In genomic region chr9:44343290-44343689, GRCm38 (mm10) we compare ENCODE assay signal across 8 mouse cellular contexts. TPM values are rescaled to one million over a fixed set of nuclear protein-coding genes. Genes with fewer than 3 reads are reported as not detected.
DNase-seq lines count a peak whose midpoint lies in the region; ATAC-seq and TF ChIP-seq lines count a peak whose summit lies in the region.

No protein-coding gene starts in this region.

- peak overlapping the region; percentile 69 for H3K4me3 ChIP-seq in lung, adult 2 months (replicated peaks; ENCODE audit: extremely low read depth, low read depth, low read length)
- H3K4me3 ChIP-seq in cortical plate, adult 2 months (ENCODE audit: insufficient read depth, low read length) = peak overlapping the region; percentile 53
- H3K4me3 ChIP-seq in heart, postnatal 0 days (ENCODE audit: low read depth, low read length) = peak overlapping the region; percentile 91
- peak overlapping the region; percentile 85 for H3K4me3 ChIP-seq in liver, embryonic 16.5 days (ENCODE audit: low read depth, low read length)
- peak overlapping the region; percentile 83 for H3K4me3 ChIP-seq in stomach, postnatal 0 days (ENCODE audit: low read depth, low read length)

- no peak for DNase-seq in lung, adult 2 months
- DNase-seq in lung, postnatal 36 days = no peak
- DNase-seq in heart, postnatal 0 days (ENCODE audit: low spot score) = peak; percentile 54
- peak; percentile 63 for DNase-seq in stomach, postnatal 0 days (ENCODE audit: low spot score)
- no peak for DNase-seq in thymus, postnatal 25 days
- no peak for DNase-seq in right cerebral cortex, postnatal 10 days (ENCODE audit: low spot score in 2 of 2)

- peak overlapping the region; percentile 75 for H3K9ac ChIP-seq in heart, postnatal 0 days (replicated peaks; ENCODE audit: low read depth, low read length)
- H3K9ac ChIP-seq in liver, embryonic 16.5 days (ENCODE audit: low read depth, low read length) = peak overlapping the region; percentile 83
- peak overlapping the region; percentile 86 for H3K9ac ChIP-seq in stomach, postnatal 0 days (ENCODE audit: low read length)

- peaks cover 5% of the 10 kb centered on the region for H3K4me1 ChIP-seq in lung, adult 2 months (ENCODE audit: control insufficient read depth, insufficient read depth, low read length)
- H3K4me1 ChIP-seq in cortical plate, adult 2 months (ENCODE audit: control insufficient read depth, insufficient read depth, low read length) = no peaks in the 10 kb centered on the region
- peaks cover 9% of the 10 kb centered on the region; the same call in 1 of the 2 replicates for H3K4me1 ChIP-seq in heart, postnatal 0 days (ENCODE audit: control insufficient read depth, insufficient read depth)
- H3K4me1 ChIP-seq in liver, embryonic 16.5 days (ENCODE audit: control insufficient read depth, low read depth, low read length) = peaks cover 20% of the 10 kb centered on the region
- 0 out of 2 replicates have a peak, but pooled peaks cover 2% of the 10 kb centered on the region for H3K4me1 ChIP-seq in stomach, postnatal 0 days (replicated peaks; ENCODE audit: control insufficient read depth, insufficient read depth)

- peaks cover 43% of the 10 kb centered on the region for H3K36me3 ChIP-seq in heart, postnatal 0 days (replicated peaks; ENCODE audit: control insufficient read depth, insufficient read depth, low read length)
- H3K36me3 ChIP-seq in liver, embryonic 16.5 days (ENCODE audit: control insufficient read depth, insufficient read depth) = peaks cover 45% of the 10 kb centered on the region
- H3K36me3 ChIP-seq in stomach, postnatal 0 days (ENCODE audit: control insufficient read depth, insufficient read depth, low read length) = peaks cover 12% of the 10 kb centered on the region

- no peak overlapping the region for H3K27ac ChIP-seq in cortical plate, adult 2 months (ENCODE audit: insufficient read depth, low read length)
- peak overlapping the region; percentile 98 for H3K27ac ChIP-seq in heart, postnatal 0 days (ENCODE audit: low read depth)
- peak overlapping the region; percentile 99 for H3K27ac ChIP-seq in liver, embryonic 16.5 days (ENCODE audit: low read length)
- peak overlapping the region; percentile 98 for H3K27ac ChIP-seq in stomach, postnatal 0 days (replicated peaks)

- peak overlapping the region; percentile 85 for H3K4me2 ChIP-seq in heart, postnatal 0 days (ENCODE audit: low read depth, low read length)
- H3K4me2 ChIP-seq in liver, embryonic 16.5 days (ENCODE audit: low read depth, low read length) = peak overlapping the region; percentile 84
- H3K4me2 ChIP-seq in stomach, postnatal 0 days (replicated peaks; ENCODE audit: low read depth) = peak overlapping the region; percentile 80

- WGBS in lung, adult 2 months = 7% methylated on average over 6 of the region's 6 CpGs
- 2% methylated on average over 6 of the region's 6 CpGs for whole genome bisulfite sequencing in heart, postnatal 0 days
- WGBS in liver, embryonic 16.5 days (ENCODE audit: insufficient replicate concordance) = 1% methylated on average over 6 of the region's 6 CpGs
- WGBS in stomach, postnatal 0 days = 3% methylated on average over 6 of the region's 6 CpGs

- no peak for TF ChIP-seq POLR2A in lung, adult 2 months (IDR thresholded peaks at IDR 0.05; ENCODE audit: borderline replicate concordance, extremely low read depth, low read depth, low read length)
- no peak for TF ChIP-seq POLR2A in cortical plate, adult 2 months (IDR thresholded peaks at IDR 0.05; ENCODE audit: extremely low read depth, insufficient read depth, low read length)

- no peaks in the 10 kb centered on the region for H3K9me3 ChIP-seq in heart, postnatal 0 days (replicated peaks; ENCODE audit: control insufficient read depth, low read length)
- H3K9me3 ChIP-seq in liver, embryonic 16.5 days (replicated peaks; ENCODE audit: control insufficient read depth, low read length) = no peaks in the 10 kb centered on the region
- H3K9me3 ChIP-seq in stomach, postnatal 0 days (ENCODE audit: control insufficient read depth, low read length) = no peaks in the 10 kb centered on the region

- H3K27me3 ChIP-seq in heart, postnatal 0 days (ENCODE audit: control insufficient read depth, insufficient read depth, low read length) = no peaks in the 10 kb centered on the region
- no peaks in the 10 kb centered on the region for H3K27me3 ChIP-seq in liver, embryonic 16.5 days (ENCODE audit: control insufficient read depth, insufficient read depth, low read depth, low read length)
- no peaks in the 10 kb centered on the region for H3K27me3 ChIP-seq in stomach, postnatal 0 days (ENCODE audit: control insufficient read depth, insufficient read depth, low read length)

- TF ChIP-seq CTCF in lung, adult 2 months (IDR thresholded peaks at IDR 0.05; ENCODE audit: insufficient read depth, low read length) = no peak
- TF ChIP-seq CTCF in cortical plate, adult 2 months (IDR thresholded peaks at IDR 0.05; ENCODE audit: extremely low read depth, insufficient read depth, low read length) = no peak
- TF ChIP-seq CTCF in heart, postnatal 0 days (IDR thresholded peaks at IDR 0.05; ENCODE audit: low read depth) = no peak
- no peak for TF ChIP-seq CTCF in stomach, postnatal 0 days (IDR thresholded peaks at IDR 0.05; ENCODE audit: low read depth)

- no peak for TF ChIP-seq EP300 in heart, postnatal 0 days (IDR thresholded peaks at IDR 0.05; ENCODE audit: low read depth)
- TF ChIP-seq EP300 in stomach, postnatal 0 days (optimal IDR thresholded peaks at IDR 0.05) = no peak

- ATAC-seq in heart, postnatal 0 days (ENCODE audit: insufficient read depth, low read depth) = peak; percentile 39
- ATAC-seq in liver, embryonic 16.5 days (ENCODE audit: low read depth) = peak; percentile 76
- peak; percentile 21 for ATAC-seq in stomach, postnatal 0 days (ENCODE audit: low FRiP score, low TSS enrichment)

RNA-seq across cellular contexts. Expression of gene Hmbs, which starts 0.7 kb away (rescaled TPM):
- polyA plus RNA-seq in lung, adult 2 months (2012; rRNA removed) = 21.8 and 27.7 TPM in 2 replicates
- 30.5 and 31.2 TPM in 2 replicates for polyA plus RNA-seq in cortical plate, adult 2 months (2012; rRNA removed)
- total RNA-seq in heart, postnatal 0 days (2014; rRNA removed; ENCODE audit: low replicate concordance) = 61.5 and 96.3 TPM in 2 replicates
- 81.3 and 84.0 TPM in 2 replicates for polyA plus RNA-seq in heart, postnatal 0 days (2015; fragmentation: Nextera tagmentation; extraction: Ambion mirVana)
- polyA plus RNA-seq in liver, embryonic 16.5 days (2015; fragmentation: Nextera tagmentation; extraction: Ambion mirVana) = 1,376 and 1,388 TPM in 2 replicates
- polyA plus RNA-seq in stomach, postnatal 0 days (2015; fragmentation: Nextera tagmentation; extraction: Ambion mirVana) = 68.8 and 71.5 TPM in 2 replicates

RNA-seq across cellular contexts. Expression of gene H2afx, which starts 8.8 kb away (rescaled TPM):
- polyA plus RNA-seq in lung, adult 2 months (2012; rRNA removed) = 41.3 and 50.1 TPM in 2 replicates
- 64.8 and 68.3 TPM in 2 replicates for polyA plus RNA-seq in cortical plate, adult 2 months (2012; rRNA removed)
- total RNA-seq in heart, postnatal 0 days (2014; rRNA removed; ENCODE audit: low replicate concordance) = 285 and 447 TPM in 2 replicates
- 69.3 and 71.2 TPM in 2 replicates for polyA plus RNA-seq in heart, postnatal 0 days (2015; fragmentation: Nextera tagmentation; extraction: Ambion mirVana)
- polyA plus RNA-seq in liver, embryonic 16.5 days (2015; fragmentation: Nextera tagmentation; extraction: Ambion mirVana) = 191 and 216 TPM in 2 replicates
- polyA plus RNA-seq in stomach, postnatal 0 days (2015; fragmentation: Nextera tagmentation; extraction: Ambion mirVana) = 78.7 and 93.6 TPM in 2 replicates

RNA-seq across cellular contexts. Expression of gene Dpagt1, which starts 17.5 kb away (rescaled TPM):
- polyA plus RNA-seq in lung, adult 2 months (2012; rRNA removed) = 50.0 and 58.7 TPM in 2 replicates
- polyA plus RNA-seq in cortical plate, adult 2 months (2012; rRNA removed) = 18.0 and 19.3 TPM in 2 replicates
- 27.6 and 33.3 TPM in 2 replicates for total RNA-seq in heart, postnatal 0 days (2014; rRNA removed; ENCODE audit: low replicate concordance)
- polyA plus RNA-seq in heart, postnatal 0 days (2015; fragmentation: Nextera tagmentation; extraction: Ambion mirVana) = 24.5 and 25.2 TPM in 2 replicates
- polyA plus RNA-seq in liver, embryonic 16.5 days (2015; fragmentation: Nextera tagmentation; extraction: Ambion mirVana) = 17.5 and 20.1 TPM in 2 replicates
- polyA plus RNA-seq in stomach, postnatal 0 days (2015; fragmentation: Nextera tagmentation; extraction: Ambion mirVana) = 26.9 and 27.8 TPM in 2 replicates

RNA-seq across cellular contexts. Expression of gene Vps11, which starts 18.2 kb away (rescaled TPM):
- polyA plus RNA-seq in lung, adult 2 months (2012; rRNA removed) = 21.6 and 30.2 TPM in 2 replicates
- 42.2 and 43.2 TPM in 2 replicates for polyA plus RNA-seq in cortical plate, adult 2 months (2012; rRNA removed)
- total RNA-seq in heart, postnatal 0 days (2014; rRNA removed; ENCODE audit: low replicate concordance) = 25.0 and 27.8 TPM in 2 replicates
- polyA plus RNA-seq in heart, postnatal 0 days (2015; fragmentation: Nextera tagmentation; extraction: Ambion mirVana) = 17.7 TPM in 2 replicates
- polyA plus RNA-seq in liver, embryonic 16.5 days (2015; fragmentation: Nextera tagmentation; extraction: Ambion mirVana) = 14.3 and 14.4 TPM in 2 replicates
- polyA plus RNA-seq in stomach, postnatal 0 days (2015; fragmentation: Nextera tagmentation; extraction: Ambion mirVana) = 15.8 and 18.2 TPM in 2 replicates

RNA-seq across cellular contexts. Expression of gene C2cd2l, which starts 23.2 kb away (rescaled TPM):
- polyA plus RNA-seq in lung, adult 2 months (2012; rRNA removed) = 77.9 and 88.0 TPM in 2 replicates
- 203 and 213 TPM in 2 replicates for polyA plus RNA-seq in cortical plate, adult 2 months (2012; rRNA removed)
- total RNA-seq in heart, postnatal 0 days (2014; rRNA removed; ENCODE audit: low replicate concordance) = 14.5 and 16.8 TPM in 2 replicates
- 4.7 and 5.0 TPM in 2 replicates for polyA plus RNA-seq in heart, postnatal 0 days (2015; fragmentation: Nextera tagmentation; extraction: Ambion mirVana)
- polyA plus RNA-seq in liver, embryonic 16.5 days (2015; fragmentation: Nextera tagmentation; extraction: Ambion mirVana) = 7.8 and 9.1 TPM in 2 replicates
- polyA plus RNA-seq in stomach, postnatal 0 days (2015; fragmentation: Nextera tagmentation; extraction: Ambion mirVana) = 7.4 and 7.5 TPM in 2 replicates

Comparison
In these comparisons a context has a peak if more than half of its experiments do, and no peak if none do; other contexts are left out.
1. DNase-seq: peak in heart, postnatal 0 days (single experiment) and stomach, postnatal 0 days (single experiment); none in lung, adult 2 months (single experiment), lung, postnatal 36 days (single experiment), thymus, postnatal 25 days (single experiment) and right cerebral cortex, postnatal 10 days (0 of 2).
2. ATAC-seq: peak in every context shown above with its lines; median percentile 76 in liver, embryonic 16.5 days; 39 in heart, postnatal 0 days; 21 in stomach, postnatal 0 days.
3. RNA of gene Hmbs, which starts 0.7 kb away (polyA plus RNA-seq): 1,376 to 1,388 TPM in liver, embryonic 16.5 days; 81.3 to 84.0 TPM in heart, postnatal 0 days, 68.8 to 71.5 TPM in stomach, postnatal 0 days, 30.5 to 31.2 TPM in cortical plate, adult 2 months and 21.8 to 27.7 TPM in lung, adult 2 months; every median in the first group is over 10 times any median in the second.
4. Peak in every context shown above with its lines, with median percentiles within 50 percentile points of each other: H3K4me3 ChIP-seq, H3K4me2 ChIP-seq and H3K9ac ChIP-seq.